ENCODE assay signal across 32 mouse cellular contexts in genomic region chr8:54550026-54550574, GRCm38 (mm10). TPM values are rescaled to one million over a fixed set of nuclear protein-coding genes. Genes with fewer than 3 reads are reported as not detected.
DNase-seq lines count a peak whose midpoint lies in the region; TF ChIP-seq lines count a peak whose summit lies in the region.
"Had no signal": no experiment of that assay in that cellular context is flagged by ENCODE, and none has a peak within 500 bp of the region (broad histone marks: within the 10 kb centered on the region; RNA-seq: fewer than 3 reads in every experiment).

No protein-coding gene starts in this region.

- DNase-seq in heart, adult 11 months: peak; percentile 76
- no peak for DNase-seq in heart, embryonic 10.5 days (ENCODE audit: low spot score)
- DNase-seq in gastrocnemius, adult 8-10 months (ENCODE audit: low spot score in 2 of 2): peak; percentile 41 to 68
- DNase-seq in gastrocnemius, postnatal 25 days: peak; percentile 54
- DNase-seq in skeletal muscle tissue, adult 2 months (ENCODE audit: low read depth, low spot score): peak; percentile 86
- DNase-seq in thymus, adult 2 months: no peak
- no peak for DNase-seq in left cerebral cortex, postnatal 25 days (ENCODE audit: low spot score in 2 of 2)
- no peak for DNase-seq in adrenal gland, adult 18-20 months (ENCODE audit: low spot score in 2 of 2)
- DNase-seq: adrenal gland, postnatal 10 days; adrenal gland, postnatal 36 days; B cell, adult 2 months; cerebellum, adult 18-20 months; cerebellum, adult 9-10 months; cerebellum, postnatal 25 days; embryo, embryonic 11 days; heart, postnatal 10 days; heart, postnatal 36 days; kidney, adult 11 months had no signal

- TF ChIP-seq POLR2A in thymus, adult 2 months (IDR thresholded peaks at IDR 0.05; ENCODE audit: control insufficient read depth, extremely low read depth, insufficient read depth, low read length, poor library complexity): no peak

- no peak for TF ChIP-seq CTCF in thymus, adult 2 months (IDR thresholded peaks at IDR 0.05; ENCODE audit: borderline replicate concordance, control insufficient read depth, extremely low read depth, insufficient read depth, low read length, poor library complexity)

- H3K9me3 ChIP-seq in heart, embryonic 10.5 days: no peaks in the 10 kb centered on the region
- H3K9me3 ChIP-seq: embryonic facial prominence, embryonic 10.5 days; embryonic facial prominence, embryonic 13.5 days; forebrain, embryonic 12.5 days; forebrain, embryonic 15.5 days; heart, embryonic 12.5 days; heart, embryonic 15.5 days; hindbrain, embryonic 10.5 days; hindbrain, embryonic 13.5 days; intestine, embryonic 15.5 days had no signal

- WGBS in heart, embryonic 10.5 days: 91% methylated on average over 12 of the region's 12 CpGs
- WGBS in thymus, adult 2 months: 96% methylated on average over 12 of the region's 12 CpGs

- intact Hi-C loops in left cerebral cortex, postnatal 25 days (cut with DNase I): no loop called here

- no peaks in the 10 kb centered on the region for H3K36me3 ChIP-seq in heart, embryonic 10.5 days
- H3K36me3 ChIP-seq in thymus, adult 2 months (ENCODE audit: control insufficient read depth, insufficient read depth, low read length): no peaks in the 10 kb centered on the region
- H3K36me3 ChIP-seq: embryonic facial prominence, embryonic 10.5 days; embryonic facial prominence, embryonic 13.5 days; forebrain, embryonic 12.5 days; forebrain, embryonic 15.5 days; heart, embryonic 12.5 days; heart, embryonic 15.5 days; hindbrain, embryonic 10.5 days; hindbrain, embryonic 13.5 days; intestine, embryonic 15.5 days had no signal

- no peaks in the 10 kb centered on the region for H3K27me3 ChIP-seq in heart, embryonic 10.5 days (ENCODE audit: insufficient read depth, poor library complexity, severe bottlenecking)
- H3K27me3 ChIP-seq in thymus, adult 2 months (ENCODE audit: control insufficient read depth, insufficient read depth, low read length): no peaks in the 10 kb centered on the region
- H3K27me3 ChIP-seq: embryonic facial prominence, embryonic 13.5 days; forebrain, embryonic 12.5 days; forebrain, embryonic 15.5 days; heart, embryonic 12.5 days; heart, embryonic 15.5 days; hindbrain, embryonic 13.5 days; intestine, embryonic 15.5 days had no signal

- H3K27ac ChIP-seq in heart, embryonic 10.5 days: no peak overlapping the region
- no peak overlapping the region for H3K27ac ChIP-seq in thymus, adult 2 months (ENCODE audit: control insufficient read depth, insufficient read depth, low read length)
- H3K27ac ChIP-seq: embryonic facial prominence, embryonic 10.5 days; embryonic facial prominence, embryonic 13.5 days; forebrain, embryonic 12.5 days; forebrain, embryonic 15.5 days; heart, embryonic 15.5 days; hindbrain, embryonic 10.5 days; hindbrain, embryonic 13.5 days; intestine, embryonic 15.5 days had no signal

- H3K4me3 ChIP-seq in heart, embryonic 10.5 days: no peak overlapping the region
- no peak overlapping the region for H3K4me3 ChIP-seq in thymus, adult 2 months (ENCODE audit: control insufficient read depth, insufficient read depth, low read length)
- H3K4me3 ChIP-seq: embryonic facial prominence, embryonic 10.5 days; embryonic facial prominence, embryonic 13.5 days; erythroblast, embryonic 14.5 days; forebrain, embryonic 12.5 days; forebrain, embryonic 15.5 days; heart, embryonic 12.5 days; heart, embryonic 15.5 days; hindbrain, embryonic 10.5 days; hindbrain, embryonic 13.5 days; intestine, embryonic 15.5 days had no signal

- H3K4me1 ChIP-seq in heart, embryonic 10.5 days: no peaks in the 10 kb centered on the region
- H3K4me1 ChIP-seq in thymus, adult 2 months (replicated peaks; ENCODE audit: control insufficient read depth, insufficient read depth, low read length): no peaks in the 10 kb centered on the region
- H3K4me1 ChIP-seq: embryonic facial prominence, embryonic 10.5 days; embryonic facial prominence, embryonic 13.5 days; forebrain, embryonic 12.5 days; forebrain, embryonic 15.5 days; hindbrain, embryonic 10.5 days; hindbrain, embryonic 13.5 days; intestine, embryonic 15.5 days had no signal

RNA-seq across cellular contexts. Expression of gene Spcs3, which starts 20.3 kb away (rescaled TPM):
- 94.8 and 96.7 TPM in 2 replicates for polyA plus RNA-seq in heart, embryonic 10.5 days (2016; fragmentation: Nextera tagmentation; extraction: Ambion mirVana)
- total RNA-seq in gastrocnemius, adult 8-10 months (2022): 10 to 100 TPM; 25.4 to 29.8 (median 27.3) TPM
- 10 to 100 TPM; 20.4 to 21.4 TPM for total RNA-seq in gastrocnemius, postnatal 25 days (2021)
- 14.3 and 14.4 TPM in 2 replicates for polyA plus RNA-seq in thymus, adult 2 months (2012; rRNA removed)
- total RNA-seq in left cerebral cortex, postnatal 25 days (2021): 10 to 100 TPM; 65.8 to 69.2 TPM
- total RNA-seq in adrenal gland, adult 18-20 months (2021): 10 to 100 TPM; 31.7 to 48.9 TPM

RNA-seq across cellular contexts. Expression of gene Asb5, which starts 20.7 kb away (rescaled TPM):
- polyA plus RNA-seq in heart, embryonic 10.5 days (2016; fragmentation: Nextera tagmentation; extraction: Ambion mirVana): 5.0 and 6.8 TPM in 2 replicates
- total RNA-seq in gastrocnemius, adult 8-10 months (2022): 100 to 1,000 TPM; 183 to 235 (median 201) TPM
- 100 to 1,000 TPM; 122 to 163 TPM for total RNA-seq in gastrocnemius, postnatal 25 days (2021)
- polyA plus RNA-seq in thymus, adult 2 months (2012; rRNA removed): 1.8 and 2.1 TPM in 2 replicates
- total RNA-seq in left cerebral cortex, postnatal 25 days (2021): under 1 TPM; 0.78 to 0.94 TPM
- under 1 TPM; 0.60 to 0.93 TPM for total RNA-seq in adrenal gland, adult 18-20 months (2021)
- total RNA-seq: granulocyte monocyte progenitor cell, adult 5-6 weeks had no signal
- polyA plus RNA-seq: CD4-positive, CD25-positive, alpha-beta regulatory T cell, adult 4 months; erythroblast, embryonic 14.5 days had no signal

RNA-seq across cellular contexts. Expression of gene Spata4, which starts 50.5 kb away (rescaled TPM):
- not detected in 2 replicates for polyA plus RNA-seq in heart, embryonic 10.5 days (2016; fragmentation: Nextera tagmentation; extraction: Ambion mirVana)
- not detected for total RNA-seq in gastrocnemius, adult 8-10 months (2022)
- total RNA-seq in gastrocnemius, postnatal 25 days (2021): not detected
- not detected in 2 replicates for polyA plus RNA-seq in thymus, adult 2 months (2012; rRNA removed)
- total RNA-seq in left cerebral cortex, postnatal 25 days (2021): not detected
- not detected for total RNA-seq in adrenal gland, adult 18-20 months (2021)
- total RNA-seq: adrenal gland, postnatal 10 days; granulocyte monocyte progenitor cell, adult 5-6 weeks; heart, adult 8-10 months; heart, postnatal 10 days; heart, postnatal 36 days; MEL had no signal
- polyA plus RNA-seq: CD4-positive, CD25-positive, alpha-beta regulatory T cell, adult 4 months; embryonic facial prominence, embryonic 10.5 days; embryonic facial prominence, embryonic 13.5 days; erythroblast, embryonic 14.5 days; heart, embryonic 12.5 days; hindbrain, embryonic 10.5 days; intestine, embryonic 15.5 days had no signal

Comparison
In these comparisons a context has a peak if more than half of its experiments do, and no peak if none do; other contexts are left out.
1. DNase-seq: peak in heart, adult 11 months (single experiment), gastrocnemius, adult 8-10 months (2 of 2), gastrocnemius, postnatal 25 days (single experiment) and skeletal muscle tissue, adult 2 months (single experiment); none in heart, embryonic 10.5 days (single experiment), thymus, adult 2 months (single experiment), left cerebral cortex, postnatal 25 days (0 of 2) and adrenal gland, adult 18-20 months (0 of 2).
2. RNA of gene Asb5, which starts 20.7 kb away (total RNA-seq): 183 to 235 TPM in gastrocnemius, adult 8-10 months and 122 to 163 TPM in gastrocnemius, postnatal 25 days; 0.78 to 0.94 TPM in left cerebral cortex, postnatal 25 days and 0.60 to 0.93 TPM in adrenal gland, adult 18-20 months; every median in the first group is over 10 times any median in the second.